Mouse (Mus musculus) brain, adult 2 months (tissue): ENCODE data around the gene 1700024B05Rik.
"Not testable (repeated sequence)": the region's sequence is repeated elsewhere in the genome, so short reads cannot be mapped to it uniquely, and the experiment has no call there.

Source experiments
- DNase-seq: peaks from one replicate; pipeline ENCODE4 v3.0.0; 2011; ENCODE audit warnings: low read depth, low spot score

1700024B05Rik gene

DNA sequence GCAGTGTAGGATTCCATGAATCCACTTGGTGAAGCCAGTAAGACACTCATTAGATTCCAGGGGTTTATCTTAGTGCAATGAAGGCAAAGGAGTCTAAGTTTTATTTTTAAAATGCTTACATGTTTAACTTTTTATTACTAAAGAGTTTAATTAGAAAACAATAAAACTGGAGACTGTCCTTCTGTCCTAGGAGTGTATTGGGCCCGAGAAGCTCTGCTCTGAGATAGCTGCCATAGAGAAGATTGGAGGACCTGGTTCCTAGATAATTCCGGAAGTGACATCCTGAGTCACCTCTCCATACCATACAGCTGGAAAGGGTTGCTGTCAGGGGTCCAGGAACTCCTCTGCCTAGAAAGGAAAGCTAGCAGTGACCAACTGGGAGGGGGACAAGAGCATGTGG is at the start of gene 1700024B05Rik:
TSS of gene 1700024B05Rik (plus strand) at position 301 of the 400 bp plus-strand sequence.
- DNase-seq = not testable (repeated sequence)

DNA sequence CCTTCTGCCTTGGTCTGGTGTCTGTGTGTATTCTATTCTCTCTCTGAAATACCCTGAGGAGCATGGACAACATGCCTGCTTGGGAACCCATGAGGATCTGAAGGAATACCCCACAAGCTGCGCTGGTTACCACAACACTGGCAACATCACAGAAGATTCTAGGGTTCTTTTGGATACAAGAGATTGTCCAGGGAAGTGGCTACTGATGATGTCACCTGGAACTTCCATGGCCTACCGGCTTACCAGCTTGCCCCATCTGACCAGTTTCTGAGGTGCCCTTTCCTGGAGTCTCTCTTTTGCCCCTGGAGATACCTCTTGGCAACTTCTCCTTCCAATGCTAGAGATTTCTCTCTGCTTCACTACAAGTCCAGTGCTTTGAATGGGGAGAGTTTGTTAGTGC is 36.6 kb upstream of the 1700024B05Rik start, which contains the start of gene Gm7980:
TSS of gene Gm7980 (minus strand) at position 101 of the 400 bp plus-strand sequence.
- DNase-seq = not testable (repeated sequence)

DNA sequence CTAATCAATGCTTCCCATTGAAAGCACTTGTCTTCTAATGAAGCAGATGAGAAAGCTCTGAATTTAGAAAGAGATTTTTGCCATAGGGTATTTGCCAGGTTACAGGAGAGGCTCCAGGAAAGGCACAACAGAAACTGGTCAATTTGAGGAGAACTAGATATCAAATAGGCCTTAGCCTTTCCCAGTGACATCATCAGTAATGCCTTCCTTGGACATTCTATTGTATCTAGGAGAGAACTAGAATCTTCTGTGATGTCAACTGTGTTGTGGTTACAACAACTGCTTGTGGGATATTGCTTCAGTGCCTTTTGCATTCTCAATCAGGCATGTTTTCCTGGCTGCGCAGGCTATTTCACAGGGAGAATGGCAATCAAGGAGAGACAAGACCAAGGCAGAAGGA is 19.1 kb upstream of the 1700024B05Rik start, which contains the start of gene 1700049E17Rik1:
TSS of gene 1700049E17Rik1 (plus strand) at position 301 of the 400 bp plus-strand sequence.
- DNase-seq = not testable (repeated sequence)

DNA sequence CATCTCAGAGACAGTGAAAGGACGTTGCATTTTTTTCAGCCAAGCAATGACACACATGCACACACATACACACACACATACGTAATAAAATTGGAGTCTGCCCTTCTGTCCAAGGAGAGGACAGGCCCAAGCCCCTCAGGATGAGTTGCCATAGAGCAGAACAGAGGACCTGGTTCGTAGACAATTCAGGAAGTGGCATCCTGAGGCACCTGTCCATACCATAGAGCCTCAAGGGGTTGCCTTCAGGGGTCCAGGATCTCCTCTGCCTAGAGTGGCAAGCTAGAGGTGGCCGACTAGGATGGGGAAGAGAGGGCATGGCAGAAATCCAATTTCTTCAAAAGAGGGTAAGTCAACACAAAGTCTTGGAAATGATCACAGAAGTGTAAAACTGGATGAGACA is 20.3 kb downstream of the 1700024B05Rik start:
- DNase-seq = not testable (repeated sequence)

DNA sequence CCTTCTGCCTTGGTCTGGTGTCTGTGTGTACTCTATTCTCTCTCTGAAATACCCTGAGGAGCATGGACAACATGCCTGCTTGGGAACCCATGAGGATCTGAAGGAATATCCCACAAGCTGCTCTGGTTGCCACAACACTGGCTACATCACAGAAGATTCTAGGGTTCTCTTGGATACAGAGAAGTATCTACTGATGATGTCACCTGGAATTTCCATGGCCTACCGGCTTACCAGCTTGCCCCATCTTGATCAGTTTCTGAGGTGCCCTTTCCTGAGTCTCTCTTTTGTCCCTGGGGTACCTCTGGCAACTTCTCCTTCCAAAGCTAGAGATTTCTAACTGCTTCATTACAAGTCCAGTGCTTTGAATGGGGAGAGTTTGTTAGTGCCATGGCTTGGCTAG is 24.0 kb downstream of the 1700024B05Rik start, which contains the start of gene Gm6401:
TSS of gene Gm6401 (minus strand) at position 101 of the 400 bp plus-strand sequence.
- DNase-seq = not testable (repeated sequence)

DNA sequence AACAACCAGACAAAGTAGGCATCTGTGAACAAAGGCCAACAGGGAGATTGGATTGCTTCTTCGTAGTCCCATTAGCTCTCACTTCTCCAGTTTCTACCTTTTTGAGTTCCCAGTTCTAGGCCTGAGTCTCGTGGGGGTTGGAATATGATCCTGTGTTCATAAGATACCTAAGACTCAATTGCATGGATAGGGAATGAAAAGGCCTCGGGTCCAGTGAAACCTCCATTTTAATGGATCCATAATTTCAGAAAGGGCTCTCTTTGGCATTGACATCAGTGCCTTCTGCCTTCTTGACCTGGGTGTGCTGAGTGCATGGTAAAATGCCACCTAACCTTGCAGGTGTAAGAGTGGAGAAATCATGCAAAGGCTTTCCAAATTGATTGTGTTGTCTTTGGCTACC is 24.8 kb downstream of the 1700024B05Rik start:
- not testable (repeated sequence) for DNase-seq

DNA sequence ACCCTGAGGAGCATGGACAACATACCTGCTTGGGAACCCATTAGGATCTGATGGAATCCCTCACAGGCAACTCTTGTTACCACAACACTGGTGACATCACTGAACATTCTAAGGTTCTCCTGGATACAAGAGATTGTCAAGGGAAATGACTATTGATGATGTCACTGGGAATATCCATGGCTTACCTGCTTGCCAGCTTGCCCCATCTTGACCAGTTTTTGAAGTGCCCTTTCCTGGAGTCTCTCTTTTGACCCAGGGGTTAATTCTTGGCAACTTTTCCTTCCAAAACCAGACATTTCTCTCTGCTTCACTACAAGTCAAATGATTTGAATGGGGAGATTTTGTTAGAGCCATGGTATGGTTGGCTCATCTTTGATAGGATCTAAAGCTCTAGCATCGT is 39.4 kb downstream of the 1700024B05Rik start, which contains the start of gene Gm3543:
TSS of gene Gm3543 (minus strand) at position 101 of the 400 bp plus-strand sequence.
- not testable (repeated sequence) for DNase-seq
